Comparison of ENCODE assay signal across 16 mouse cellular contexts in the genomic region with DNA sequence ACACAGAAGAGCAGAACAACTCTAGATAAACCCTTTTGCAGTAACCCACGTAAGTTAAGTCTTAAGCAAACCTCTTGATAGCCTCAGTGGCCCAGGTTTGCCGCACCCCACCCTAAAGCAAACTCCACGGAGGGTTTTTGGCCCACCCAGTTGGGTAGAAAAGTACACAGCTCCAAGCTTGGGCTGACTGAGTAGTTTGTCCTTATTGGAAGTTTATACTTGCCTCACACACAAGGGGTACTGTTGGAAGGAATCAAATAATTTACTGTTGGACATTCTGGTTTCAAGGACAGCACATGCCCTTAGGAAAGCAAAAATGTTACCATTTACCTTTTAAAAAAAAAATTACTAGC.
DNase-seq lines count a peak whose midpoint lies in the region; ATAC-seq lines count a peak whose summit lies in the region.
"Had no signal": no experiment of that assay in that cellular context is flagged by ENCODE, and none has a peak within 500 bp of the region (broad histone marks: within the 10 kb centered on the region; RNA-seq: fewer than 3 reads in every experiment).

No protein-coding gene starts in this region.

- H3K36me3 ChIP-seq in heart, embryonic 11.5 days (ENCODE audit: control insufficient read depth, insufficient read depth, low read length): 0 out of 2 replicates have a peak, but pooled peaks cover 3% of the 10 kb centered on the region
- H3K36me3 ChIP-seq in hindbrain, embryonic 14.5 days (replicated peaks; ENCODE audit: control insufficient read depth, insufficient read depth): peaks cover 10% of the 10 kb centered on the region; the same call in 1 of the 2 replicates
- peaks cover 92% of the 10 kb centered on the region for H3K36me3 ChIP-seq in hindbrain, embryonic 10.5 days
- no peaks in the 10 kb centered on the region for H3K36me3 ChIP-seq in neural tube, embryonic 15.5 days
- H3K36me3 ChIP-seq in stomach, embryonic 16.5 days (ENCODE audit: control insufficient read depth, insufficient read depth, low read length): no peaks in the 10 kb centered on the region
- H3K36me3 ChIP-seq: intestine, embryonic 15.5 days had no signal

- no peak for DNase-seq in heart, postnatal 14 days
- DNase-seq in hindbrain, embryonic 14.5 days (ENCODE audit: low spot score): no peak
- DNase-seq in hindbrain, embryonic 10.5 days (ENCODE audit: low spot score): no peak
- DNase-seq in neural tube, embryonic 10.5 days (ENCODE audit: extremely low spot score, low spot score): no peak
- no peak for DNase-seq in adrenal gland, postnatal 4 days (ENCODE audit: low spot score in 2 of 2)
- DNase-seq: cerebellum, adult 18-20 months; right cerebral cortex, postnatal 4 days; thymus, postnatal 36 days had no signal

- no peaks in the 10 kb centered on the region for H3K9me3 ChIP-seq in heart, embryonic 11.5 days (replicated peaks; ENCODE audit: control insufficient read depth, low read length)
- H3K9me3 ChIP-seq in hindbrain, embryonic 14.5 days (ENCODE audit: control insufficient read depth, low read length): no peaks in the 10 kb centered on the region
- no peaks in the 10 kb centered on the region for H3K9me3 ChIP-seq in hindbrain, embryonic 10.5 days
- no peaks in the 10 kb centered on the region for H3K9me3 ChIP-seq in neural tube, embryonic 15.5 days (replicated peaks)
- no peaks in the 10 kb centered on the region for H3K9me3 ChIP-seq in stomach, embryonic 16.5 days (replicated peaks; ENCODE audit: control insufficient read depth, low read length)
- H3K9me3 ChIP-seq: embryonic facial prominence, embryonic 13.5 days; intestine, embryonic 15.5 days; kidney, embryonic 15.5 days; limb, embryonic 12.5 days; midbrain, embryonic 12.5 days had no signal

- intact Hi-C loops in heart, postnatal 14 days (cut with DNase I): no loop called here

- H3K27me3 ChIP-seq in heart, embryonic 11.5 days (ENCODE audit: control insufficient read depth, insufficient read depth, low read length): no peaks in the 10 kb centered on the region
- H3K27me3 ChIP-seq in hindbrain, embryonic 14.5 days (ENCODE audit: control insufficient read depth, insufficient read depth, low read length): no peaks in the 10 kb centered on the region
- no peaks in the 10 kb centered on the region for H3K27me3 ChIP-seq in hindbrain, embryonic 10.5 days (ENCODE audit: insufficient read depth, poor library complexity, severe bottlenecking)
- H3K27me3 ChIP-seq in neural tube, embryonic 15.5 days (replicated peaks): no peaks in the 10 kb centered on the region
- H3K27me3 ChIP-seq in stomach, embryonic 16.5 days (ENCODE audit: control insufficient read depth, insufficient read depth, low read length): no peaks in the 10 kb centered on the region
- H3K27me3 ChIP-seq: embryonic facial prominence, embryonic 13.5 days; intestine, embryonic 15.5 days; kidney, embryonic 15.5 days; limb, embryonic 12.5 days; midbrain, embryonic 12.5 days had no signal

- no peak for ATAC-seq in heart, embryonic 11.5 days (replicated peaks; ENCODE audit: insufficient number of reproducible peaks, low FRiP score, low TSS enrichment)
- ATAC-seq in hindbrain, embryonic 14.5 days (ENCODE audit: low FRiP score): no peak
- no peak for ATAC-seq in neural tube, embryonic 15.5 days (ENCODE audit: low FRiP score)
- ATAC-seq in stomach, embryonic 16.5 days (ENCODE audit: insufficient read depth, low FRiP score): peak; percentile 68; the same call in 1 of the 2 replicates
- ATAC-seq: intestine, embryonic 15.5 days had no signal

- 74% methylated on average over 3 of the region's 3 CpGs for WGBS in heart, embryonic 11.5 days (ENCODE audit: insufficient replicate concordance)
- 91% methylated on average over 3 of the region's 3 CpGs for WGBS in hindbrain, embryonic 14.5 days
- 94% methylated on average over 3 of the region's 3 CpGs for WGBS in hindbrain, embryonic 10.5 days
- 87% methylated on average over 3 of the region's 3 CpGs for WGBS in neural tube, embryonic 15.5 days
- WGBS in stomach, embryonic 16.5 days: 55% methylated on average over 3 of the region's 3 CpGs

- no peak overlapping the region for H3K4me2 ChIP-seq in heart, embryonic 11.5 days
- no peak overlapping the region for H3K4me2 ChIP-seq in hindbrain, embryonic 14.5 days (replicated peaks)
- H3K4me2 ChIP-seq in neural tube, embryonic 15.5 days: no peak overlapping the region
- H3K4me2 ChIP-seq in stomach, embryonic 16.5 days (ENCODE audit: low read depth, low read length): no peak overlapping the region
- H3K4me2 ChIP-seq: embryonic facial prominence, embryonic 13.5 days; intestine, embryonic 15.5 days; kidney, embryonic 15.5 days; limb, embryonic 12.5 days; midbrain, embryonic 12.5 days had no signal

- H3K4me3 ChIP-seq in heart, embryonic 11.5 days (ENCODE audit: low read depth, low read length): no peak overlapping the region
- H3K4me3 ChIP-seq in hindbrain, embryonic 14.5 days (replicated peaks; ENCODE audit: low read length): no peak overlapping the region
- no peak overlapping the region for H3K4me3 ChIP-seq in hindbrain, embryonic 10.5 days
- no peak overlapping the region for H3K4me3 ChIP-seq in neural tube, embryonic 15.5 days (replicated peaks)
- no peak overlapping the region for H3K4me3 ChIP-seq in stomach, embryonic 16.5 days (replicated peaks; ENCODE audit: low read length)
- H3K4me3 ChIP-seq: embryonic facial prominence, embryonic 13.5 days; intestine, embryonic 15.5 days; kidney, embryonic 15.5 days; limb, embryonic 12.5 days; midbrain, embryonic 12.5 days had no signal

- peaks cover 56% of the 10 kb centered on the region for H3K4me1 ChIP-seq in heart, embryonic 11.5 days (ENCODE audit: control insufficient read depth, insufficient read depth, low read length)
- H3K4me1 ChIP-seq in hindbrain, embryonic 14.5 days (replicated peaks; ENCODE audit: control insufficient read depth, insufficient read depth, low read length): peaks cover 26% of the 10 kb centered on the region
- H3K4me1 ChIP-seq in hindbrain, embryonic 10.5 days (replicated peaks): peaks cover 48% of the 10 kb centered on the region
- H3K4me1 ChIP-seq in neural tube, embryonic 15.5 days: peaks cover 25% of the 10 kb centered on the region
- peaks cover 11% of the 10 kb centered on the region; the same call in 1 of the 2 replicates for H3K4me1 ChIP-seq in stomach, embryonic 16.5 days (ENCODE audit: control insufficient read depth, insufficient read depth, low read length)

- peak overlapping the region; percentile 63 for H3K27ac ChIP-seq in heart, embryonic 11.5 days (ENCODE audit: low read depth, low read length)
- H3K27ac ChIP-seq in hindbrain, embryonic 14.5 days: 0 out of 2 replicates have a peak overlapping the region, but pooled peaks have one; percentile 20
- no peak overlapping the region for H3K27ac ChIP-seq in hindbrain, embryonic 10.5 days
- H3K27ac ChIP-seq in neural tube, embryonic 15.5 days (replicated peaks): 0 out of 2 replicates have a peak overlapping the region, but pooled peaks have one; percentile 7
- no peak overlapping the region for H3K27ac ChIP-seq in stomach, embryonic 16.5 days (ENCODE audit: low read length)
- H3K27ac ChIP-seq: intestine, embryonic 15.5 days; kidney, embryonic 15.5 days; limb, embryonic 12.5 days had no signal

- H3K9ac ChIP-seq in heart, embryonic 11.5 days (ENCODE audit: low read depth, low read length): no peak overlapping the region
- H3K9ac ChIP-seq in hindbrain, embryonic 14.5 days: no peak overlapping the region
- no peak overlapping the region for H3K9ac ChIP-seq in neural tube, embryonic 15.5 days (replicated peaks)
- H3K9ac ChIP-seq in stomach, embryonic 16.5 days (ENCODE audit: low read length): no peak overlapping the region
- H3K9ac ChIP-seq: embryonic facial prominence, embryonic 13.5 days; intestine, embryonic 15.5 days; kidney, embryonic 15.5 days; limb, embryonic 12.5 days; midbrain, embryonic 12.5 days had no signal

Comparison
In these comparisons a context has a peak if more than half of its experiments do, and no peak if none do; other contexts are left out.
1. H3K27ac ChIP-seq: peak in heart, embryonic 11.5 days (single experiment), hindbrain, embryonic 14.5 days (single experiment) and neural tube, embryonic 15.5 days (single experiment); none in hindbrain, embryonic 10.5 days (single experiment) and stomach, embryonic 16.5 days (single experiment).